Mouse (Mus musculus) stomach, postnatal 0 days (tissue): ENCODE data around the gene Kcnh4. TPM values are rescaled to one million over a fixed set of nuclear protein-coding genes. Genes with fewer than 3 reads are reported as not detected.

ENCODE experiments used
- ATAC-seq: fragments of 200-750 bp; cut with Nextera tagmentation; 2 replicates; pipeline ENCODE4 v1.8.0; 2017; ENCODE audit not compliant: low FRiP score, low TSS enrichment
- DNase-seq: peaks from one replicate; pipeline ENCODE4 v3.0.0-alpha.2; 2016; ENCODE audit warnings: low spot score
- H3K27ac ChIP-seq: fragments of 300-500 bp; sonication (generic); replicated peaks from 2 replicates; pipeline ENCODE4 v1.5.1; 2014; ENCODE audit warnings: mild to moderate bottlenecking, control low read depth
- H3K27me3 ChIP-seq: fragments of 300-500 bp; sonication (generic); 2 replicates; pipeline ENCODE4 v1.6.1; 2014; ENCODE audit warnings: low read length; ENCODE audit not compliant: control insufficient read depth, insufficient read depth
- H3K36me3 ChIP-seq: fragments of 300-500 bp; sonication (generic); 2 replicates; pipeline ENCODE4 v1.6.1; 2014; ENCODE audit warnings: low read length, mixed read lengths; ENCODE audit not compliant: control insufficient read depth, insufficient read depth
- H3K4me1 ChIP-seq: fragments of 300-500 bp; sonication (generic); replicated peaks from 2 replicates; pipeline ENCODE4 v1.6.1; 2014; ENCODE audit warnings: antibody characterized with exemption; ENCODE audit not compliant: control insufficient read depth, insufficient read depth
- H3K4me2 ChIP-seq: fragments of 300-500 bp; sonication (generic); replicated peaks from 2 replicates; pipeline ENCODE4 v1.6.1; 2014; ENCODE audit warnings: low read depth, mild to moderate bottlenecking, control low read depth, moderate library complexity
- H3K4me3 ChIP-seq: fragments of 300-500 bp; sonication (generic); 2 replicates; pipeline ENCODE4 v1.5.1; 2014; ENCODE audit warnings: low read depth, low read length, control low read depth
- H3K9ac ChIP-seq: fragments of 300-500 bp; sonication (generic); 2 replicates; pipeline ENCODE4 v1.6.1; 2014; ENCODE audit warnings: mild to moderate bottlenecking, low read length, control low read depth, mixed read lengths
- H3K9me3 ChIP-seq: fragments of 300-500 bp; sonication (generic); 2 replicates; pipeline ENCODE4 v1.6.1; 2016; ENCODE audit warnings: low read length; ENCODE audit not compliant: control insufficient read depth
- CTCF ChIP-seq: IDR thresholded peaks from 2 replicates; pipeline ENCODE4 v1.5.1; 2016; ENCODE audit warnings: antibody characterized with exemption, low read depth, mild to moderate bottlenecking, moderate library complexity
- EP300 ChIP-seq: optimal IDR thresholded peaks from 2 replicates; pipeline ENCODE3; 2016; ENCODE audit warnings: antibody characterized with exemption
- WGBS: fragments of 180-500 bp; shearing (Covaris S2); extraction: QIAGEN DNeasy Blood & Tissue Kit; methylation state at CpG from one replicate; pipeline ENCODE4 v1.1.7; 2014; 5-methylcytosine and 5-hydroxymethylcytosine counted together
- polyA plus RNA-seq: library from polyadenylated mRNA; unstranded; fragments of >200 nt; fragmentation: Nextera tagmentation; extraction: Ambion mirVana; gene quantifications from 2 replicates; pipeline ENCODE4 v1.2.1, GENCODE M21; 2015

Gene Kcnh4
- polyA plus RNA-seq, 1 experiment from 2014 or later = 0.06 TPM

DNA sequence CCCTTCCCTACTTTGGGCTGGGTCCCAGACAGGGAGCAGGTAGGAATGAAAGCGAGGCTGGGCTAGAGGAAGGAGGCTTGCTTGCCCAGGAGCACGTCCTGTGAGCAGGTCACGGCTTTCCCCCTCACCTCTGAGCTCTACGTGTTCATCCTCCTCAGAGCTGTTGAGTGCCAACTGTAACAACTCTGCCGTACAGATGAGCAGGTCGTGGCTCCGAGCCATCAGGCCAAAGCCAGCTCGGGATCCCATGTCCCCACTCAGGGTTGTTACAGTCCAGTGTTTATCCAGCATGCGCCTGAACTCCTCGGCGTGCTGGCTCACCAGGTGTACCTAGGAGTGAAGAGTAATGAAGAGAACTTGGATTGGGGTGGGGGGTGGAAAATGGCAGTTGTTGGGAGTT, 56.4 kb downstream of the Kcnh4 start:
- H3K9ac ChIP-seq = no peak overlapping the region
- no peaks in the 10 kb centered on the region for H3K9me3 ChIP-seq
- 65% methylated on average over 11 of the region's 11 CpGs for WGBS
- no peak overlapping the region for H3K27ac ChIP-seq
- H3K27me3 ChIP-seq = no peaks in the 10 kb centered on the region
- H3K4me1 ChIP-seq = 0 out of 2 replicates have a peak, but pooled peaks cover 3% of the 10 kb centered on the region
- peak overlapping the region; percentile 46 for H3K4me2 ChIP-seq
- peak; percentile 12 for DNase-seq
- H3K36me3 ChIP-seq = peaks cover 20% of the 10 kb centered on the region
- ATAC-seq = no peak
- TF ChIP-seq EP300 = no peak
- TF ChIP-seq CTCF = no peak
- H3K4me3 ChIP-seq = no peak overlapping the region; the same call in 1 of the 2 replicates

DNA sequence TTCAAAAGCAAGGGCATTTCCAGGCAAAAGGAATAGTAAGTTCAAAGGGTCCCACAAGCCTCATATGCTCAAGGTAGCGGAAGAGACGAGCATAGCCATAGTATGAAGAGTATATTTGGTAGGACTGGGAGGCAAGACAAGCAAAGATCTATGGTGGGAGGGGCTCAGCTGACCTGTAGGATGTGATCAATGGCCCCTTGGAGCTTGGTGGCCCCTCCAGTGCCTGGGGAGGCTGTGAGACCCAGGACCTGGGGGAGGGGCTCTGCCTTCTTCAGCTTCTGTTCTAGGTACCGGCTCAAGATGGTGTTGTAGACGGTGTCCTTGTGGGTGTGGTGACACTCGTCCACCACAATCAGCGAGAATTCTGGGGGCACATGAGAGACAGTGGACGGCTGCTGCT, 56.8 kb downstream of the Kcnh4 start:
- WGBS = 43% methylated on average over 7 of the region's 7 CpGs
- Histone ChIP-seq H3K9ac (no peak overlapping the region), H3K27ac (no peak overlapping the region), H3K4me3 (peak overlapping the region; percentile 15), H3K9me3 (no peaks in the 10 kb centered on the region), H3K36me3 (peaks cover 20% of the 10 kb centered on the region), H3K4me1 (0 out of 2 replicates have a peak, but pooled peaks cover 3% of the 10 kb centered on the region), H3K27me3 (no peaks in the 10 kb centered on the region), H3K4me2 (peak overlapping the region; percentile 46)
- no peak for TF ChIP-seq CTCF
- TF ChIP-seq EP300 = no peak
- DNase-seq (no peak), ATAC-seq (no peak)

DNA sequence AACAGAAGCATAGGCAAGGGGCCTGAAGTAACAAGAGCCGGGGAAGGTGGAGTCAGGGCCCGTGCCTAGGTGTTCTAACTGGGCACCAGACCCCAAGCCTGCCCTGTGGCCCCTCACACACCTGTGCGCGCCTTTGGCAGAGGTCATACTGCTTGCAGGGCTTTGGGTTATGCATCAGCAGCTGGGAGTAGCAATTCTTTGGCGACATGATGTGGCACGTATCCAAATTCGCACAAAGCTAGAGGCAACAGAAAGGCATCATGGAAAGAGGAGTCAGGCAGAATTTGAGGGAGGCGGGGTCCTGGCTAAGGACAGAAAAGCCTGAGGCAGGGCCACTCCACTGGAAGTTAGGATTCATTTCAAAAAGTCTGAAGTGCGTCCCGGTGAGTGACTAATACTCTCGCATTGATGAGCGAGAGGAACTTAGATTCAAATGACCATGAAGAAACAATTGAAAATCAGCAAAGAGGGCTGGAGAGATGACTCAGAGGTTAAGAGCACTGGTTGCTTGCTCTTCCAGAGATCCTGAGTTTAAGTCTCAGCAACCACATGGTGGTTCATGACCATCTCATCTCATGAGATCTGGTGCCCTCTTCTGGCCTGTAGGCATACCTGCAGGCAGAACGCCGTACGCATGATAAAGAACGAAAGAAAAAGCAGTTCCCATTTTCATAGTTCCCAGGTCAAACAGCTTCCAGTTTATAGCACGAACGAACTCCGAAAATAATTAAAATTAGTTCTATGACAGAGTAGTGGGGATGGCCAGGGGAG, 57.5 kb downstream of the Kcnh4 start:
- Histone ChIP-seq H3K4me1 (0 out of 2 replicates have a peak, but pooled peaks cover 3% of the 10 kb centered on the region), H3K36me3 (peaks cover 18% of the 10 kb centered on the region), H3K4me2 (peak overlapping the region; percentile 46), H3K9ac (no peak overlapping the region), H3K27me3 (no peaks in the 10 kb centered on the region), H3K9me3 (no peaks in the 10 kb centered on the region), H3K4me3 (peak overlapping the region; percentile 15), H3K27ac (no peak overlapping the region)
- ATAC-seq = peak; percentile 51; the same call in 1 of the 2 replicates
- WGBS = 34% methylated on average over 19 of the region's 19 CpGs
- no peak for TF ChIP-seq EP300
- TF ChIP-seq CTCF = peak; percentile 97
- peak; percentile 76 for DNase-seq

DNA sequence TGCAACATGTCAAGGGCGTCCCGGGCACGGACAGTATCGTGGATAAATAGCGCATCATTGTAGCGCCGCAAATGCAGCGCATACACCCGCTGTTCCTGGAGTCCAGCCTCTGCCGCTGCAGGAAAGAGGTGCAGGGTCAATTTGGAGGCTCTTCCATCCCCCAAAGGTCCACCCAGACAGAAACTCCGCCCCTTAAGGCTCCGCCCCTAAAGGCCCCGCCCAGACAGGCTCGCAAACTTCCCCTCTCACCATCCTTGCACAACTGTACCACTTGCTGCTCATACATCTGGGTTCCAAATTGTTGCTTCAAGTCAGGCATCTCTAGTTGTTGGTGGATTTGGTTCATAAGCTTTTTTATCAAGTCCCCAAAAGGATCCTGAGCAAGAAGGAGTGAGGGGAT, 58.4 kb downstream of the Kcnh4 start:
- TF ChIP-seq EP300 (no peak), CTCF (no peak)
- H3K27ac ChIP-seq = no peak overlapping the region
- peaks cover 14% of the 10 kb centered on the region for H3K36me3 ChIP-seq
- H3K9me3 ChIP-seq = no peaks in the 10 kb centered on the region
- peak overlapping the region; percentile 35 for H3K4me2 ChIP-seq
- H3K27me3 ChIP-seq = no peaks in the 10 kb centered on the region
- H3K9ac ChIP-seq = no peak overlapping the region
- DNase-seq (peak; percentile 58), ATAC-seq (no peak)
- WGBS = 15% methylated on average over 14 of the region's 14 CpGs
- H3K4me1 ChIP-seq = 0 out of 2 replicates have a peak, but pooled peaks cover 3% of the 10 kb centered on the region
- H3K4me3 ChIP-seq = peak overlapping the region; percentile 12; the same call in 1 of the 2 replicates

- Histone ChIP-seq H3K4me2 (no peak overlapping the region), H3K27ac (no peak overlapping the region), H3K27me3 (no peaks in the 10 kb centered on the region), H3K4me1 (0 out of 2 replicates have a peak, but pooled peaks cover 3% of the 10 kb centered on the region), H3K36me3 (peaks cover 9% of the 10 kb centered on the region), H3K9ac (no peak overlapping the region), H3K9me3 (no peaks in the 10 kb centered on the region), H3K4me3 (no peak overlapping the region)
- 81% methylated on average over 3 of the region's 3 CpGs for WGBS
- TF ChIP-seq EP300 (no peak), CTCF (no peak)
- ATAC-seq = no peak
- DNase-seq = no peak
Measured at GRCm38 (mm10) chr11:100700710-100701109, 59.0 kb downstream of the Kcnh4 start.

DNA sequence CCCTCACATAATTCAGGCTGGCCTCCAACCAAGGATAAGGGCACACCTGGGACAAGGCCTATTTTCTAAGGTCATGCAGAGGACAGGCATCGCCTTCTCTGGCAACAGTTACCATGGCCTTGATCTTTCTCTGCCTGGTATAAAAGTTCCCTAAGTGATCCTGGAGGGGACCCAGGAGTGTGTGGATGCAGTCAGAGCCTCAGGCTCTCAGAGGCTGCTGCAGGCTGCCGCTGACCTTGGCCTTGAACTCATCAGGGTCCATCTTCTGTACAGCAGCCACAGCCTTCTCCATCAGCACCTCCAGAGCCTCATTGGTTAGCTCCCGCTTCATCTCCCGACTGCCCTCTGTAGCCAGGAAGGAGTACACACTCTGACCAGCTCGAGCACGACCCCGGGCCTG, 61.8 kb downstream of the Kcnh4 start:
- ATAC-seq (no peak), DNase-seq (no peak)
- 73% methylated on average over 7 of the region's 7 CpGs for WGBS
- no peak overlapping the region for H3K4me2 ChIP-seq
- TF ChIP-seq CTCF (no peak), EP300 (no peak)
- no peak overlapping the region for H3K4me3 ChIP-seq
- H3K9me3 ChIP-seq = no peaks in the 10 kb centered on the region
- H3K9ac ChIP-seq = no peak overlapping the region
- H3K4me1 ChIP-seq = 0 out of 2 replicates have a peak, but pooled peaks cover 3% of the 10 kb centered on the region
- H3K27ac ChIP-seq = no peak overlapping the region
- H3K27me3 ChIP-seq = no peaks in the 10 kb centered on the region
- no peaks in the 10 kb centered on the region for H3K36me3 ChIP-seq
